Mouse (Mus musculus) MEL-GATA-1-ER (cell line): Measurements from ENCODE around the gene Nat9.

ENCODE experiments used
- DNase-seq: peaks from one replicate; pipeline ENCODE4 v3.0.0-alpha.2; 2012; ENCODE audit warnings: low read depth; ENCODE audit errors: extremely low read depth

The Nat9 gene

DNA sequence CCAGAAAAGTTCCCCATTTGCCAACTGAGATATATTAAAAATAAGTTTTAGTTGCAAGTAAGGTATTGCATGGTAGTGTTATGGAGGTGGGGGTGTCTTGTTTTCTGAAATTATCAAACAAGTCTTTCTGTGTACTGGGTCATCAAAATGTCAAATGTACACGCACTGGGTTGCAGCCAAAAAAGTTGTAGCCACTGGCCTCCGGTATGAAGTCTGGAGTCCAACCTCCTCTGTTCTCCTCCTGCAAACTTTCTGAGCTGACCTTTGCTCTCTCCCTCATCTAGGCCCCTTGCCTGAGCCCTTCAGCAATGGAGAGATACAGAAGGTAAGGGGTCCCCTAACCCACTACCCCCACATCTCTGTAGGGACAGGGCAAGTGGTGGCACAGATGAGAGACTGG lies 8.9 kb downstream of the Nat9 start:
- no peak for DNase-seq

GRCm38 (mm10) chr11:115177559-115178195 lies 10.0 kb downstream of the Nat9 start:
- no peak for DNase-seq

DNA sequence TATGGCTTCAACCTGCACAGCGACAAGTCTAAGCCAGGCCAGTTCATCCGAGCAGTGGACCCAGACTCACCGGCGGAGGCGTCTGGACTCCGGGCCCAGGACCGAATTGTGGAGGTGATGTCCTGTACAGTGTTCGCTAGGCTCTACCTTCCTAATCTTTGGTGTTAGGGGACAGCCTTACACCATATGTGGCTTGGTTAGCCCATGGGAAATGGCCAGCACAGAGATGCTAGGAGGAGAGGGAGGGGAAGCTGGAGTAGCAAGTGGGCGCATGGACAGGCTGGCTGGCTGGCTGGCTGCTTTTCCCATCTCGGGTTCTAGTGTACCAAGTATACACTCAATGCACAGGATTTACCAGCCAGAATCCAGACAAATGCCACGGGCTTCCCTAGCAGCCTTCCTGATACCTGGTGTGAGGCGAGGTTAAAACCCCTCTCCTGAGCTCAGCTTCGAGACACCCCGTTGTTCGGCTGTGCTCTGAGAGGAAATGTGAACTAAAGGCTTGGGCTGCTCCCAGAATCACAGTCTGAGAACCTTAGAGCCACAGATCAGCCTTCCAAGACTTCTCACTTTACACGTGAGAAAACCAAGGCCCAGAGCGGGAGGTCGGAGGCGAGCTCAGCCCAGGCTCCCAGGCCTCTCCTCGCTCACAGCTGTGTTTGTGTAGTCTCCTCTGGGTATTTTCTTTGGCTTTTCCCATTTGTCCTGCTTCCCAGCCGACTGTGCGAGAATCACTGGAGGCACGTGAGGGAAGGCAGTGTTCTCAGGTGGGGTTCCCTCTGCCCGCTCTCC lies 11.1 kb downstream of the Nat9 start:
- no peak for DNase-seq

GRCm38 (mm10) chr11:115173549-115174339 lies 13.9 kb downstream of the Nat9 start:
- no peak for DNase-seq

DNA sequence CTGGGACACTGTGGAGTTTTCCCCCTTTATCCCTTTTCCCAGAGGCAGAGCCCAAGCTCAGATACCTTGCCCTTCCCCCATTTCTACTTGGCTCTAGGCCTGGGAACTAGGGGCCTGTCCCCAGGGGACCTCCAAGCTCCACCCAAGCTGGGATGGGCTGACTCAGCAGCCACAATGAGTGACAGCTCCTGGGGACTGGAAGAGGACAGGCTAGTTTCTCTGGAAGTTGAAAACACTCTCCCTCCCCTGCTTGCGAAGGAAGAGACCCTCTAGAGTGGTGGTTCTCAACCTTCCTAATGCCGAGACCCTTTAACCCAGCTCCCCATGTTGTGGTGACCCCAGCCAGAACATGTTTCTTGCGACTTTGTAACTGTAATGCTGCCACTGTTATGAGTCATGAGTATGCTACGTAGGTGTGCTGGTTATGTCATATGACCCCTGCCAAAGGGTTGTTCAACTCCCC lies 14.8 kb downstream of the Nat9 start:
- no peak for DNase-seq

DNA sequence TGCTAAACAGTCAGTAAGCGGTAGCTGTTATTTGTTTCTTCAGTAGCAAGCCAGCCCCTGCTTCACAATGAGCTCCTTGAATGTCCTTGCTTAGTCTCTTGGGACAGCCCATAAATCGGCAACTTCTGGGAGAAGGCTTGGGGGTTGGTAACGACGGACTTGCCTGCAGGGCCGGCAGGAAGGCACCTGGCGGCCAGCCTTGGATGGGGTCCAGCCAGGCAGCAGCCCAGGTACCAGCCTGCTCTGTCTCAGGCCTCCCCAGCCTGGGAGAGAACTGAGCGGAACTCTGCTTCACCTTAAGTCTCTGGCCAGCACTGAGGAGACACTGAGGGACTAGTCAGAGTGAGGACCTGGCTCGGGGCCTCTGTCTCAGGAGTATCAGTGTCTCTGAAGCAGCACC lies 16.5 kb downstream of the Nat9 start:
- no peak for DNase-seq

- no peak for DNase-seq
Measured at GRCm38 (mm10) chr11:115169430-115169829, 18.2 kb downstream of the Nat9 start.

DNA sequence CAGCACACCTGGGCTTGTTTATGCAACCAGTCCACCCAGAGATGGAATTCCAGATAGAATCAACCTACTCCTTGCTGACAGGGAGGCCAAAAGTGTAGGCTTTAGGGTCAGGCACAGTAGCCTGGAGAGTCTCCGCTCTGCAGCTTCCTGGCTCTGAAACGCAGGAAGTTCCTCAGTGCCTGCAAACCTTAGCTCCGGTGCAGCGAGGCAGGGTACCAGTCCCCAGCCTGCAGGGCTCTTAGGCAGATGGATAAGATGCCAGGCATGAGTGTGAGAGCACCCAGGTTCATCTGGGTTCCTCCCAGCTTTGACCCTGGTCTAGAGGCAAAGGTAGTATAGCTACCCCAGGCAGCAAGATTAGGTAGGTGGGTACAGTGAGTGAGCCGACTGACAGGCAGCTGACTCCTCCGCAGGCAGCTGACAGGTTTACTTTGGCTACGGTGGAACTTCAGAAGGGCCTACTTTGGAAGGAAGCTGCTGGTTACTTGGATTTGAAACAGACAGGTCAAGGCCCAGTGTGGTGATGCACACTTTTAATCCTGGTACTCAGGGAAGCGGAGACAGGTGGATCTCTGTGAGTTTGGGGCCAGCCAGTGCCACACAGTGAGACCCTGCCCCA lies 19.9 kb downstream of the Nat9 start:
- no peak for DNase-seq

DNA sequence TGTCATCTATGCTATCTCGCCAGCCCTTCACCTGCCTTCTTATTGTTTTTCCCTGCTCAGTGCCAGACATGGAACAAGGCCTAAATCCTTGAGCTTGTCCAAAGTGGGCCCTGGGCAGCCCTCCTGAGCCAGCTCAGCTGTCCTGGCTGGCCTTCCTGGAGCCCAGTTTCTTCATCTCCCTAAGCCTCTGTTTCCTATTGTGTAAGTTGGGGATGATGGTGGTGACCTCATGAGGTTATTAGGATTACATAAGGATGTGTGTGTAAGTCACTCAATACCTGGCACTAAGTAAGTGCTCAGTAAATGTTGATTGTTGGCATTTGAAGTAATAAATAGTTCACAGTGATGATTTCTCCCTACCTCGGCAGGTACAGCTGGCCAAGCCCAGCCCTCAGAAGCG lies 20.9 kb downstream of the Nat9 start:
- no peak for DNase-seq

GRCm38 (mm10) chr11:115164976-115165374 lies 22.7 kb downstream of the Nat9 start:
- DNase-seq: no peak

DNA sequence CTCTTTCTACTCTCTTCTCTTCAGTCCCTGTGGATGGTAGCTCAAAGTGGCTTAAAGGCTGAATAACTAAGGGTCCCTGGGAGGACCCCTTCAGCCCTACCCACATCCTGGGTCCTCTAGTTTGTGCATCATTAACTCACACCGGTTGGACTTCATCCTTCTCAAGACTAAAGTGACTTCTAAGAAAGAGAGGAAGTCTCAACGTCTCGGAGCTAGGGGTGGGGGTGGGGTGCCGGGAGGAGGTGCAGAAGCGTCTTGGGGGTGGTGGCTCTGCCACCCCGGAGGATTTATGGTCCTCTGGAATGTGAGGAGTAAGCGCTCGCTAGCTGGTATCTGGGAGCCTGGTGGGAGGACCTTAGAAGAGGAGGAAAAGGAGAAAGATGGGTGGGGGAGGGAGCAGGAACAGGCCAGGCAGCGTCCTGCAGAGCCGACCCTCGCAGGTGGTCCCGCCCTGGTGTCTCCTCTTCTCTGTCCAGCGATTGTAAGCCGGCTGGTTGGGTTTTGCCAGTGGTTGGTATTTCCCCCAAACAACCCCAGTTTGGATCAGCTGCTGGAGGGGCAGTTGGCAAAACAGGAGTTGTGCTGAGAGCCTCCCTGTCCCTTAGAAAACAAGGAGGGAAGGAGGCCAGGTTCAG lies 23.2 kb downstream of the Nat9 start:
- no peak for DNase-seq

DNA sequence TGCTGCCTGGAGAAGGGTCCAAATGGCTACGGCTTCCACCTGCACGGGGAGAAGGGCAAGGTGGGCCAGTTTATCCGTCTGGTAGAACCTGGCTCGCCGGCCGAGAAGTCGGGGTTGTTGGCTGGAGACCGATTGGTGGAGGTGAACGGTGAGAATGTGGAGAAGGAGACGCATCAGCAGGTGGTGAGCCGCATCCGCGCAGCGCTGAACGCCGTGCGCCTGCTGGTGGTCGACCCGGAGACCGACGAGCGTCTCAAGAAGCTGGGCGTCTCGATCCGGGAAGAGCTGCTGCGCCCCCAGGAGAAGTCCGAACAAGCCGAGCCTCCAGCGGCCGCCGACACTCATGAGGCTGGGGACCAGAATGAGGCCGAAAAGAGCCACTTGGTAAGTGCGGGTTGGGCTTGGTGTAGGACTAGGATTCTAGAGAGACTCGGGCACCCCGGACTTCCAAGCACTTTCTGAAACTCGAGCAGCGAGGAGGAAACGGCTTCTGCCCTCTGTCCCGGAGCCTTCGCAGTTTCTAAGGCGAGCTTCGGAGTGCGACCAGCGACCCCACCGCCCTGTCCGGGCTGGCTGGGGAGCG lies 24.0 kb downstream of the Nat9 start:
- no peak for DNase-seq

- peak; percentile 92 for DNase-seq
Measured at GRCm38 (mm10) chr11:115162832-115163480, 24.7 kb downstream of the Nat9 start, which contains the start of gene Slc9a3r1. TSS of gene Slc9a3r1 (plus strand) at chr11:115163341.

GRCm38 (mm10) chr11:115162205-115162601 lies 25.5 kb downstream of the Nat9 start:
- DNase-seq: no peak

DNA sequence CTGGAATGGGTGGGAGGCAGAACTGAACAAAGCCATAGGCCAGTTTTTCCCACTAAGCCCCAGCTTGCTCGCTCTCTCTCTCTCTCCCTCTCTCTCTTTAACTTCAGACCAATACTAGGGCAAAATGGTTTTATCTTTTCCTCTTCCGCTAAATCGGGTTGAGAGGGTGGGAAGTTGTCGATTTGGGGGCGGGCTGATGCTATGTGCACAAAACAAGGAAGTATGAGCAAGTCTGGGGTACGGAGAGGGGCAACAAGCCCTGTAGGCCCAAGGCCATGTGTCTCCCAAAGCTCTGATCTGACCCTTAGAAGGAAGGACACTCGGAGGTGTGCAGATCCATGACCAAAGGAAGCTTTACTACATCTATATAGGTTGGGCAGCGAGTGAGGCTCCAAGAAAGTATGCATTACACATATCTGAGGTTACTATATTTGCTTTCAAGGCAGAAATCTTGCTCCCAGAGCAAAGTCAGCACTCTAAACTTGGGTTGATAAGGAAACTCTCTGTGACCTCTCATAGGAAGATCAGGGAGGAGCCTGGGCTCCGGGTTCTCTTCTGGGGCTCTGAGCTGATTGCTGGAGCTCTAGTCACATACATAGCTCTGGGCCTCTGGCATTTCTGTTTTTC lies 26.0 kb downstream of the Nat9 start:
- DNase-seq: peak; percentile 90

- no peak for DNase-seq
Measured at GRCm38 (mm10) chr11:115160883-115161577, 26.6 kb downstream of the Nat9 start.

DNA sequence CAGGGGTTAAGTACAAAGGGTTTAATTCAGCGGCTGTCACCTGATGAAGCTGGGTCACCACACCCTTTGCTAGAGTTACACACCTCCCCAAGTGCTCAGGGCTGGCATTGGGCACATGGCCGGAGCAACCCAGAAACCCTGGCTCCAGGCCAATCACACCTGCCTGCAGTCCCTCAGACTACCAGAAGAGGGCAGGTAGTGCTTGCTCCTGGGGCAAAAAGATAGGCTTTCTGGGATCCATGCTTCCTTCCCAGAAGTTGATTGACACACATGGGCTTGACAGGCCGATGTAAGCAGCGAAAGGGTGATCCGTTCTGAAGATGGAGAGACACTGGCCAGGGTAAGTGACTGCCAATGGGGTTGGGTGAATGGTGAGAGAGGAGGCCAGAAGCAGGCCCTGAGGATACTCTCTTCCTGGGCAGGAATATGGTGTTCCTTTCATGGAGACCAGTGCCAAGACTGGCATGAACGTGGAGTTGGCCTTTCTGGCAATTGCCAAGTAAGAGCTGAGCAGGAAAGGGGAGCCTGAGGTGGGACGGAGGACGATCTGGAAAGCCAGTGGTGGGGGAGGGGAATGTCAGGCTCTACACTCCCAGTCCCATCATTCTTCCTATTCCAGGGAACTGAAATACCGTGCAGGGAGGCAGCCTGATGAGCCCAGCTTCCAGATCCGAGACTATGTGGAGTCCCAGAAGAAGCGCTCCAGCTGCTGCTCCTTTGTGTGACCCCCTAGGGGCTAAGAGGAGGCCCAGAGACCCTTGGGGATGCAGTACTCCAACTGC lies 27.5 kb downstream of the Nat9 start:
- DNase-seq: no peak

GRCm38 (mm10) chr11:115157933-115158719 lies 29.5 kb downstream of the Nat9 start:
- DNase-seq: no peak
